ENCODE assay signal across 8 mouse cellular contexts in the genomic region with DNA sequence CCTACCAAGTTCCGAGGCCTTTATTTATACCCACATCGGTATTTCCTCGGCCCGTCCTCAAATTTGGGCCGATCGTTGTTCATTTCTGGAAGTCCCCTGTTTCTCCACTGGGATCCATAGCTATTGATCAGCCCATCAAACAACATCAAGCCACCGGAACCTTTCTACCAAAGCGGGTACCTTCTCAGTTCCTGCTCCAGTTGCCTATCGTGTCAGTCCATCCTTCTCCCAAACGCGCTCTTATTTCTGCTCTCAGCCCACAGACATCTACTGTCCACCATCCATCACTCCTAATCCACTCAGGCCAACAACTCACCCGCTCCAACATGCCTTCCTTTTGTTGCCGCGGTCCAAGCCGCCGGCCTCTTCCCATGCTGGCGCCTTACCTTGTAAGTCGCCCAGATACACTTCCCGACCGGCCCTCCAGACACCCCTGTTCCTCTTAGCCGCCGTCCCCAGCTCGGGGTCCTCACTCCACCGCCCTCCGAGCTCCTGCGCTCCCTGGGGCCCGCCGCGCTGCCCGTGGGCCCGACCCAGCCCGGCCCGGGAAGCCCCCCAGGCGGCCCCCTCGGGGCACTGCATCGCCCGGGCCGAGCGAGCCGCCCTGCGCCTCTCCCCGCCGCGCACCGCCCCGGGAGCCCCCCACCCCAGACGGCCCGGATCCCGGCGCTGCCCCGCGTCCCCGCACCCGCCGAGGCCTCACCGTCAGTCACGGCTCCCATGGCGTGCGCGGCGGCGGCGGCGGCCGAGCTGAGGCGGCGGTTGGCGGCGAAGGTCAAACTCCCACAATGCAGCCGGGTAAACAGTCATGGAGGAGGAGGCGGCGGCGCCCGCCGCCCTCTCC. TPM values are rescaled to one million over a fixed set of nuclear protein-coding genes. Genes with fewer than 3 reads are reported as not detected.
DNase-seq lines count a peak whose midpoint lies in the region; ATAC-seq and TF ChIP-seq lines count a peak whose summit lies in the region.

No protein-coding gene starts in this region.

- peak overlapping the region; percentile 99 for H3K9ac ChIP-seq in limb, embryonic 14.5 days (ENCODE audit: low read depth, low read length, severe bottlenecking)
- peak overlapping the region; percentile 98 for H3K9ac ChIP-seq in midbrain, embryonic 15.5 days

- no peaks in the 10 kb centered on the region for H3K27me3 ChIP-seq in embryonic facial prominence, embryonic 10.5 days (replicated peaks; ENCODE audit: low read depth, poor library complexity, severe bottlenecking)
- no peaks in the 10 kb centered on the region for H3K27me3 ChIP-seq in limb, embryonic 14.5 days (ENCODE audit: control insufficient read depth, insufficient read depth, low read length)
- no peaks in the 10 kb centered on the region for H3K27me3 ChIP-seq in midbrain, embryonic 15.5 days (replicated peaks)

- peak; percentile 64 for DNase-seq in 3134 (ENCODE audit: extremely low read depth, insufficient read length, low spot score)
- peak; percentile 82 for DNase-seq in adrenal gland, adult 2 months
- DNase-seq in embryonic facial prominence, embryonic 10.5 days (ENCODE audit: low spot score), result peak; percentile 82
- DNase-seq in heart, adult 11 months, result peak; percentile 96
- peak; percentile 46 for DNase-seq in kidney, adult 11 months
- peak; percentile 35 for DNase-seq in limb, embryonic 14.5 days (ENCODE audit: low spot score)
- DNase-seq in spleen, postnatal 10 days (ENCODE audit: low spot score in 2 of 2), result peak; percentile 71 to 77

- H3K9me3 ChIP-seq in embryonic facial prominence, embryonic 10.5 days, result no peaks in the 10 kb centered on the region
- no peaks in the 10 kb centered on the region for H3K9me3 ChIP-seq in limb, embryonic 14.5 days (ENCODE audit: control insufficient read depth, low read length)
- no peaks in the 10 kb centered on the region for H3K9me3 ChIP-seq in midbrain, embryonic 15.5 days

- TF ChIP-seq POLR2A in limb, embryonic 14.5 days (IDR thresholded peaks at IDR 0.05; ENCODE audit: borderline replicate concordance, extremely low read depth, insufficient read depth, insufficient read length), result 0 out of 2 replicates have a peak, but pooled peaks have one; percentile 18

- peak overlapping the region; percentile 100 for H3K27ac ChIP-seq in embryonic facial prominence, embryonic 10.5 days (replicated peaks)
- peak overlapping the region; percentile 87 for H3K27ac ChIP-seq in limb, embryonic 14.5 days (replicated peaks; ENCODE audit: low read depth, low read length)
- peak overlapping the region; percentile 84 for H3K27ac ChIP-seq in midbrain, embryonic 15.5 days

- ATAC-seq in limb, embryonic 14.5 days (ENCODE audit: low FRiP score, low read depth), result peak; percentile 88
- peak; percentile 93 for ATAC-seq in midbrain, embryonic 15.5 days (replicated peaks)

- H3K36me3 ChIP-seq in embryonic facial prominence, embryonic 10.5 days (replicated peaks), result peaks cover 16% of the 10 kb centered on the region
- peaks cover 3% of the 10 kb centered on the region; the same call in 1 of the 2 replicates for H3K36me3 ChIP-seq in limb, embryonic 14.5 days (ENCODE audit: control insufficient read depth, insufficient read depth, low read length)
- 0 out of 2 replicates have a peak, but pooled peaks cover 5% of the 10 kb centered on the region for H3K36me3 ChIP-seq in midbrain, embryonic 15.5 days (replicated peaks)

- H3K4me3 ChIP-seq in embryonic facial prominence, embryonic 10.5 days, result peak overlapping the region; percentile 94
- H3K4me3 ChIP-seq in limb, embryonic 14.5 days (replicated peaks; ENCODE audit: low read length), result peak overlapping the region; percentile 94
- H3K4me3 ChIP-seq in midbrain, embryonic 15.5 days, result peak overlapping the region; percentile 87

- peaks cover 25% of the 10 kb centered on the region for H3K4me1 ChIP-seq in embryonic facial prominence, embryonic 10.5 days
- peaks cover 14% of the 10 kb centered on the region for H3K4me1 ChIP-seq in limb, embryonic 14.5 days (ENCODE audit: control insufficient read depth, insufficient read depth, low read length)
- peaks cover 26% of the 10 kb centered on the region for H3K4me1 ChIP-seq in midbrain, embryonic 15.5 days

- H3K4me2 ChIP-seq in limb, embryonic 14.5 days (replicated peaks; ENCODE audit: low read depth, low read length, severe bottlenecking), result peak overlapping the region; percentile 62
- peak overlapping the region; percentile 75 for H3K4me2 ChIP-seq in midbrain, embryonic 15.5 days

- WGBS in embryonic facial prominence, embryonic 10.5 days, result under 1% methylated on average over 75 of the region's 75 CpGs
- under 1% methylated on average over 53 of the region's 75 CpGs for WGBS in limb, embryonic 14.5 days
- WGBS in midbrain, embryonic 15.5 days, result under 1% methylated on average over 75 of the region's 75 CpGs

RNA-seq across cellular contexts. Expression of a gene that starts 0.5 kb away (rescaled TPM):
- 10 to 100 TPM; 17.1 to 31.0 TPM for total RNA-seq in adrenal gland, adult 2 months (2021)
- 17.7 and 24.1 TPM in 2 replicates for polyA plus RNA-seq in adrenal gland, adult 2 months (2012; rRNA removed)
- polyA plus RNA-seq in embryonic facial prominence, embryonic 10.5 days (2016; fragmentation: Nextera tagmentation; extraction: Ambion mirVana), result 2.9 and 3.5 TPM in 2 replicates
- 18.7 and 26.7 TPM in 2 replicates for polyA plus RNA-seq in limb, embryonic 14.5 days (2012; rRNA removed)
- polyA plus RNA-seq in limb, embryonic 14.5 days (2014; fragmentation: Nextera tagmentation; extraction: Ambion mirVana), result 6.4 and 8.8 TPM in 2 replicates
- polyA plus RNA-seq in midbrain, embryonic 15.5 days (2015; fragmentation: Nextera tagmentation; extraction: Ambion mirVana), result 4.1 and 5.0 TPM in 2 replicates

RNA-seq across cellular contexts. Expression of a gene that starts 0.9 kb away (rescaled TPM):
- 10 to 100 TPM; 86.7 to 96.8 TPM for total RNA-seq in adrenal gland, adult 2 months (2021)
- polyA plus RNA-seq in adrenal gland, adult 2 months (2012; rRNA removed), result 4.3 and 7.3 TPM in 2 replicates
- polyA plus RNA-seq in embryonic facial prominence, embryonic 10.5 days (2016; fragmentation: Nextera tagmentation; extraction: Ambion mirVana), result 231 and 236 TPM in 2 replicates
- polyA plus RNA-seq in limb, embryonic 14.5 days (2012; rRNA removed), result 89.4 and 116 TPM in 2 replicates
- 194 and 195 TPM in 2 replicates for polyA plus RNA-seq in limb, embryonic 14.5 days (2014; fragmentation: Nextera tagmentation; extraction: Ambion mirVana)
- polyA plus RNA-seq in midbrain, embryonic 15.5 days (2015; fragmentation: Nextera tagmentation; extraction: Ambion mirVana), result 158 and 166 TPM in 2 replicates

RNA-seq across cellular contexts. Expression of a gene that starts 46.4 kb away (rescaled TPM):
- total RNA-seq in adrenal gland, adult 2 months (2021), result not detected
- polyA plus RNA-seq in adrenal gland, adult 2 months (2012; rRNA removed), result not detected in 2 replicates
- not detected in 2 replicates for polyA plus RNA-seq in embryonic facial prominence, embryonic 10.5 days (2016; fragmentation: Nextera tagmentation; extraction: Ambion mirVana)
- 0.03 TPM in 1 of 2 replicates, not detected in the other for polyA plus RNA-seq in limb, embryonic 14.5 days (2012; rRNA removed)
- polyA plus RNA-seq in limb, embryonic 14.5 days (2014; fragmentation: Nextera tagmentation; extraction: Ambion mirVana), result 0.08 TPM in 2 replicates
- polyA plus RNA-seq in midbrain, embryonic 15.5 days (2015; fragmentation: Nextera tagmentation; extraction: Ambion mirVana), result not detected in 2 replicates

Comparison
In these comparisons a context has a peak if more than half of its experiments do, and no peak if none do; other contexts are left out.
1. Peak in every context shown above with its lines: DNase-seq, ATAC-seq, H3K4me3 ChIP-seq and H3K27ac ChIP-seq.
2. DNase-seq: peak in every context shown above with its lines; median percentile 96 in heart, adult 11 months; 82 in adrenal gland, adult 2 months; 82 in embryonic facial prominence, embryonic 10.5 days; 74 in spleen, postnatal 10 days; 64 in 3134; 46 in kidney, adult 11 months; 35 in limb, embryonic 14.5 days.
3. RNA of a gene that starts 0.9 kb away (polyA plus RNA-seq): 231 to 236 TPM in embryonic facial prominence, embryonic 10.5 days, 89.4 to 195 TPM in limb, embryonic 14.5 days and 158 to 166 TPM in midbrain, embryonic 15.5 days; 4.3 to 7.3 TPM in adrenal gland, adult 2 months; every median in the first group is over 10 times any median in the second.